Mouse (Mus musculus) bone marrow, adult 2 months (tissue): ENCODE measurements around the gene Slc22a21.

Experiments
- CTCF ChIP-seq: fragments of 200-500 bp; IDR thresholded peaks from 2 replicates; pipeline ENCODE4 v1.5.1; 2011; ENCODE audit warnings: low read length, control low read depth; ENCODE audit not compliant: control insufficient read depth, insufficient read depth
- POLR2A ChIP-seq: fragments of 200-500 bp; IDR thresholded peaks from 2 replicates; pipeline ENCODE4 v1.6.1; 2011; ENCODE audit warnings: low read depth, mild to moderate bottlenecking, control low read depth, low read length, borderline replicate concordance; ENCODE audit not compliant: control insufficient read depth

- no peak for TF ChIP-seq CTCF
- TF ChIP-seq POLR2A = no peak
Observed at GRCm38 (mm10) chr11:53918851-53919250, 61.3 kb downstream of the Slc22a21 start.
